Mouse (Mus musculus) liver, embryonic 14.5 days (tissue): Measurements from ENCODE around the gene Ptpn14.

Source experiments
- CTCF ChIP-seq: IDR thresholded peaks from 2 replicates; pipeline ENCODE4 v1.5.1; 2016; ENCODE audit warnings: antibody characterized with exemption, low read depth, control low read depth
- EP300 ChIP-seq: IDR thresholded peaks from 2 replicates; pipeline ENCODE4 v1.6.1; 2016; ENCODE audit warnings: antibody characterized with exemption, low read depth

- TF ChIP-seq CTCF (no peak), EP300 (no peak)
Observed at GRCm38 (mm10) chr1:189879965-189880364, 151.9 kb downstream of the Ptpn14 start.
